Mouse (Mus musculus): Measurements from ENCODE around the gene Ngf.

The Ngf gene

DNA sequence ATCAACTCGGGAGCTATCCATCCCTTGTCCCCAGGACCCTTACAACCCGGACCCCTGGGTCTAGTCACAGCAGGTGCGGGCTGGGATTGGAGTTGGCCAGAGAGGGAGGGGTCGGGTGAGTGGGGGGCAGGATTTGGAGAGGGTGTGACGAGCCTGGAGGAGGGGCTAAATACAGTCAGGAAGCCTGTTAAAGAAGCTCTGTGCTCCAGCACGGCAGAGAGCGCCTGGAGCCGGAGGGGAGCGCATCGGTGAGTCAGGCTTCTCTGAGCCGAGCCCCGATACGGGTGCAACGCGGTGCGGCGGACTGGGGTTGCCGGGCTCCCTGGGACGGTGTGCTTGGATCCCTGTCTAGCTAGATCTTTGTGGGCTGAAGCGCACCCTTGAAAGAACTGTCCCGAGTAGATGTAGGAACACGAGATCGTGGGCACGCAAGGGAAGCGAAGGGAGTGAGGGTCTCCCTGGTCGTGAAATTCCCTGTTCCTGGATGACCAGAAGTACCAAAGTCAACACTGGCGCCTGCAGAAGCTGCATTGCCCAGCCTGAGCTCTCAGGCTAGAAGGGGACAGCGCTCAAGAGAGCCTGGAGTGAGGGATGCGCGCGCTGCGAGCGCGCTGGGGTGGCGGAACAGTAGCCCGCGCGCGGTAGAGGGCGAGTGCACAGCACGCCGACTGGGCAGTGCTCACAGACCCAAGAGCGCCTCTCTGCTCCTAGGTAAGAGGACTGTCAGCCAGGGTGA, at the start of gene Ngf:
Gene Ngf (plus strand): TSS at position 207 of the 736 bp plus-strand sequence.
- no peak for DNase-seq (ENCODE audit: low read depth, low spot score)
- Histone ChIP-seq H3K27me3 (ENCODE audit: control insufficient read depth, insufficient read depth, low read length, poor library complexity, severe bottlenecking) (no peaks in the 10 kb centered on the region), H3K36me3 (ENCODE audit: control insufficient read depth, insufficient read depth, low read length, poor library complexity, severe bottlenecking) (no peaks in the 10 kb centered on the region)

DNA sequence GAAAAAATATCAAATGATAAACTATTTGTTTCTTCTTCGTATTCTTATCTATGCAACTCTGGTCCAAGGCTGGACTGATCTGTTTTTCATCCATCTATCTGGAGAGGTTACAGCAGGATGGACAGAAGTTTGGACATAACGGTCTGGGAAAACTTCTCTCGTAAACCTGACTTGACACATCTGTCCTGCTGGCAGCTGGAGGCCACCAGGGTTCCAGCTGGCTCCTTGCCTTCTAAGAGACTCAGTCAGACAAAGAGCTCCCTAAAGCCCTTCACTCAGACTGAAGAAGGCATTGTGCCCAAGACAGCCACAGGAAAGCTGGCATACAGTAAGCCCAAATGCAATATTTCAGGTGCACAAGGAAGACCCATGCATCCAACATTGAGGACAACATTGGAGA, 24.2 kb upstream of the Ngf start:
- Histone ChIP-seq H3K27me3 (ENCODE audit: control insufficient read depth, insufficient read depth, low read length, poor library complexity, severe bottlenecking) (no peaks in the 10 kb centered on the region), H3K36me3 (ENCODE audit: control insufficient read depth, insufficient read depth, low read length, poor library complexity, severe bottlenecking) (no peaks in the 10 kb centered on the region)
- DNase-seq (ENCODE audit: low read depth, low spot score): no peak

DNA sequence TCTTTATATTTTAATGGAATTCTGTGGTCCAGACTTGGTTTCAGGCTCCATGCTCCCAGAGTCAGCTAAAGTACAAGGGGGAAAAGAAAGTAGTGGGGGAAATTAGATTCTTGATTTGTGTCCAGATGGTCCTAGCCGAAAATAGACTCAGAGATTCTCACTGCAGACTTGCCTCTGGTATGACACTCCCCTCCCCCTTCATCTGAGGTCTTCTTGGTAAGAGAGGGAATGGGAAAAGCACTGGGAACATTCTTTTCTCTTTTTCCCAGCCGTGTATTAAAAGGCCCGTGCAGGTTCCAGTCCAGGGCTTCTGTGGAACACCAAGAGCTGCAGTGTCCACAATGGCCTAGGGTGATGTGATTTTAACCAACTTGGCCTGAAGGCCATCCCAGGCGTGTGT, 23.0 kb upstream of the Ngf start:
- Histone ChIP-seq H3K27me3 (ENCODE audit: control insufficient read depth, insufficient read depth, low read length, poor library complexity, severe bottlenecking) (no peaks in the 10 kb centered on the region), H3K36me3 (ENCODE audit: control insufficient read depth, insufficient read depth, low read length, poor library complexity, severe bottlenecking) (no peaks in the 10 kb centered on the region)
- no peak for DNase-seq (ENCODE audit: low read depth, low spot score)

DNA sequence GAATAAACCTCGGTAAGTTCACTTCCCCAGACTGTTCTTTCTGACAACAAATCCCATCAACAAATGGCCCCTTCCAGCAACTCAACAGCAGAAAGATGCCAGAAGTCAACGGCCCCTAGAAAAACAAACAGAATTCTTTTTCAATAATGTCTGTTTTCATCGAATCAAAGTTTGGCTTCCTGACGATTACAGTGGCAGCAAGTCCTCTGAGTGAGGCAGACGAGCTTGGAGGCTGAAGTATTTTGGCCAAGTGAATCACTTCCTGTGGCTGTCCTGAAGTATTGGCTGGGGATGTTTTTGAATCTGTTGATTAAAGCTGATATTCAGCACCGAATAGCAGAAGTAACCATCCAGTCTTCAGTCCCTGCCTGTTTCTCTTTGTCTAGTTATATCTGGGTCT, 15.2 kb upstream of the Ngf start:
- DNase-seq (ENCODE audit: low read depth, low spot score): no peak
- H3K36me3 ChIP-seq (ENCODE audit: control insufficient read depth, insufficient read depth, low read length, poor library complexity, severe bottlenecking): no peaks in the 10 kb centered on the region
- H3K27me3 ChIP-seq (ENCODE audit: control insufficient read depth, insufficient read depth, low read length, poor library complexity, severe bottlenecking): no peaks in the 10 kb centered on the region

DNA sequence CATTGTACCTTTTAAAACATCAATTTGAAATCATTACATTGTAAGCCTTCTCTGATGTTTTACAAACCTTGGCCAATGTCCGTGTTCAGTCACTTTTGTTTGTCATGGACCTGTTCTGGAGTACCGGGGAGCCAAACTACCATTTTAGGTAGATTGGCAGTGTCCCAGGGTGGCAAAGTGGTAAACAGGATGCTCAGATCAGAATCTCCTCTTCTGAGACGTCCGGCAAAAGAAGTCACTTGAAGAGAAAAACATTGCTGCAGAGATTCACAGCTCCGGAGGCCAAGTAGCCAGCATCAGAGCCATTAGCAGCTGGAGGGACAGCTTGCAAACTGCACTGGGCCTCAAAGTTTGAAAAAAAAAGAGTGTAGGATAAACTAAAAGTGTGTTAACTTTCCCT, 9.2 kb upstream of the Ngf start:
- H3K36me3 ChIP-seq (ENCODE audit: control insufficient read depth, insufficient read depth, low read length, poor library complexity, severe bottlenecking): no peaks in the 10 kb centered on the region
- DNase-seq (ENCODE audit: low read depth, low spot score): no peak
- H3K27me3 ChIP-seq (ENCODE audit: control insufficient read depth, insufficient read depth, low read length, poor library complexity, severe bottlenecking): no peaks in the 10 kb centered on the region

DNA sequence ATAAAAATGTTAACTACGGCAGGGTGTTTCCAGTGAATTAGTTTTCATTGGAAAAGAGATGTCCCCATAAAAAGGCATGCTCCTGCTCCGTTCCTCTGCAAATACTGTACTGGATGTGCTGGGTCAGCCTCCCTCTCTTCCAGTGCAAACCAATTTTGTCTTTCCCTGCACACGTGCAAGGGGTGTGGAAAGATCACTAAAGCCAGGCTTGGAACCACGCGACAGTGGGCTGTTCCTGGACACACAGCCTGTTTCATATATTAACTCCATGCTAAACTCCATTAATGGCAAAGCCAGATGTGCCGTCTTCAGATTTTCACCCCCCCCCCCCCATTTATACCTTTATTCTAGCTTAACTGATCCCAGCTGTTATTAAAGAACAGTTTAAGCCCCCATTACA, 8.7 kb upstream of the Ngf start:
- no peak for DNase-seq (ENCODE audit: low read depth, low spot score)
- no peaks in the 10 kb centered on the region for H3K36me3 ChIP-seq (ENCODE audit: control insufficient read depth, insufficient read depth, low read length, poor library complexity, severe bottlenecking)
- no peaks in the 10 kb centered on the region for H3K27me3 ChIP-seq (ENCODE audit: control insufficient read depth, insufficient read depth, low read length, poor library complexity, severe bottlenecking)

DNA sequence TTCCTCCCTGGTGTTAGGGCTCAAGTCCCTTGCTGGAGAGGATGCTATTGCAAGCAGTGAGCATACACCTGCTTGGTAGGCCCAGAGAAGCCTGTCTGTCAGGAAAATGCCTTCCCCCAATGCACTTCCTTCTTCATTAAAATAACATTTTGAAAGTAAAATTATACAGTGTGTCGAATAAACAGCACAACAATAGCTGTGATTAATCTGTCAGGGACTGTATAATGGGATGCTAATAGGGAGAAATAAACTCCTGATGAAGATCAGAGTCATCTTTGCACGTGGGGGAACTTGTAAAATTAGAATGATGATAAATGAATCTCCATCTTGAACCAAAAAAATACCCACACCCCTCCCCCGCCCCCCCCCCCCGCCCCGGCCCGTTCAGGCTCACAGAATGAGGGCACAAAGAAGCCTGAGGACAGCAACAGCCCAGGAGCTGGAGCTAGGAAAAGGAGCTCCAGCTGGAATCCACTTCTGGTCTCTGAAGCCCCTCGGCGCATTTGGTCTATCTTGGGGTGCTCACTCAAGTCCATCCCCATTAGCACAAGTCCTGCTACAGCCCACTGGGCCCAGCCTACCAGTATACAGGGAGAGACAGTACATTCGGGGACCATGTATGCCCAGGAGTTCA, 6.9 kb upstream of the Ngf start:
- DNase-seq (ENCODE audit: low read depth, low spot score): no peak
- Histone ChIP-seq H3K27me3 (ENCODE audit: control insufficient read depth, insufficient read depth, low read length, poor library complexity, severe bottlenecking) (no peaks in the 10 kb centered on the region), H3K36me3 (ENCODE audit: control insufficient read depth, insufficient read depth, low read length, poor library complexity, severe bottlenecking) (no peaks in the 10 kb centered on the region)

DNA sequence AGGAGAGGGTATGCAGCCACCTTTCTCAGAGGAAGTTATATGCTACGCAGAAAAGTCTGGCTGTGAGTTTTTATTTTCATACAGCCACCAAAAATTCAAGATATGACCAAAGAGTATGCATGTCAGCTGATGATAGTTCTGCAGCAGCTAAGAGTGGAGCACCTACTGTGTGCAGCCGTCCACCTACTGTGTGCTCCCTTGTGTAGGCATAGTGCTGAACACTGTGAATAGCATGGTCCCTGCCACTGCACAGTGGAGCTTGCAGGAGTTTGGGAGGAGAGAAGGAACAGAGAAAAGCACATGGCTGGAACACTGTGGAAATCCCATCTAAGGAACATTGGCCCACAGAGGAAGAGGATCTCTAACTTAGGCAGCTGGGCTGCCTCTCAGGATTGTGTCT, 6.4 kb upstream of the Ngf start:
- Histone ChIP-seq H3K27me3 (ENCODE audit: control insufficient read depth, insufficient read depth, low read length, poor library complexity, severe bottlenecking) (no peaks in the 10 kb centered on the region), H3K36me3 (ENCODE audit: control insufficient read depth, insufficient read depth, low read length, poor library complexity, severe bottlenecking) (no peaks in the 10 kb centered on the region)
- DNase-seq (ENCODE audit: low read depth, low spot score): no peak

DNA sequence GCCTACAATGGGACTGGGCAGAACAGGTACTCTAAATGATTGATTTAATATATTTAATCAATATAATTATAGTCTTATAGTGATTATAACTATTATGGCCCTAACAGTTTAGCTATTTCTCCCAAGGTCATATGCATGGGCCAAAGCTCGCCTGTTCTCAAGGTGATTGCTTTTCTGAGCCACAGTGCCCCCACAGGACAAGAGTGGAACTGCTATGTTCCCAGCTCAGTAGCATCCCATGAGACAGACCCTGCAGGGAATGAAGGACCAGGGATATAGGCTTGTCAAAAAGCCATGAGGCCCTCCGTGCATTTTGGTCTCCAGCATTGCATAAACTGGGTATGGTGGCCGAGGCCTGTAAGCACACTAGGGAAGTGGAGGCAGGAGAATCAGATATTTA, 3.1 kb upstream of the Ngf start:
- Histone ChIP-seq H3K36me3 (ENCODE audit: control insufficient read depth, insufficient read depth, low read length, poor library complexity, severe bottlenecking) (no peaks in the 10 kb centered on the region), H3K27me3 (ENCODE audit: control insufficient read depth, insufficient read depth, low read length, poor library complexity, severe bottlenecking) (no peaks in the 10 kb centered on the region)
- peak; percentile 3 for DNase-seq (ENCODE audit: low read depth, low spot score)

DNA sequence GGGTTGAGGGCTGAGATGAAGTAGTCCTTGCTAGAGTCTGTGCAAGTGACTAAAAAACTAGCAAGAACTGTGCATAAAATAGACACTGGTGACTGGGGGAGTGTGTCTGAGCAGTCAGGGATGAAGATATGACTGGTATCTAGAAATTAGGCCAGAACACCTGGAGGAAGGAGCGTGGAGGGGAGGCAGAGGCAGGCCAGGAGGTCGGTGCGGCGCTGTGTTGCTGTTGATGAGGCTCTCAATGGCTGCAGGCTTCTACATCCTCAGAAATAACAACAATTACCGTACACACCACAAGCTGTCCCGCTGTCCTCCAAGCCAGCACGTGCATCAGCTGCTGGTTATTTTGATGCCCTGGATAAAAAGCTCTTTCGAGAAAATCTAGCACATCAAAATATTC, 2.6 kb upstream of the Ngf start:
- no peaks in the 10 kb centered on the region for H3K27me3 ChIP-seq (ENCODE audit: control insufficient read depth, insufficient read depth, low read length, poor library complexity, severe bottlenecking)
- H3K36me3 ChIP-seq (ENCODE audit: control insufficient read depth, insufficient read depth, low read length, poor library complexity, severe bottlenecking): no peaks in the 10 kb centered on the region
- DNase-seq (ENCODE audit: low read depth, low spot score): no peak

DNA sequence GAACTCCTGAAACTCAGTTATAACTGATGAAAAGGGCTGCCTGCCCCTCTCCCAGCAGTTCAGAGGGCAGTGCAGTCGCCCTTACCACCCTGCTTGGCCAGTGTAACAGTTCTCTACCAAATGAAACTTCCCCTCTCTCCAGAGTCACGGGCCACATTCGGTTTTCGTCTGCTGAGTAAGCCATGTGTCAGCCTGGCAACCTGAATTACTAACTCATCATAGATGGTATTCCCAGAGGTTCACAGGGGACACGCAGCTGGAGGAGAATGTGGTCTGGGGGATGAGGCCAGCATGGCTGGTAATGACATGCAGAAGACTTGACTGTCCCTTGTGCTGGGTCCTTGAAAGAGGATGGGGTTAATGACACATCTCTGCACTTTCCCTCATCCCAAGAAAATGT, 1.5 kb downstream of the Ngf start:
- Histone ChIP-seq H3K36me3 (ENCODE audit: control insufficient read depth, insufficient read depth, low read length, poor library complexity, severe bottlenecking) (no peaks in the 10 kb centered on the region), H3K27me3 (ENCODE audit: control insufficient read depth, insufficient read depth, low read length, poor library complexity, severe bottlenecking) (no peaks in the 10 kb centered on the region)
- no peak for DNase-seq (ENCODE audit: low read depth, low spot score)

DNA sequence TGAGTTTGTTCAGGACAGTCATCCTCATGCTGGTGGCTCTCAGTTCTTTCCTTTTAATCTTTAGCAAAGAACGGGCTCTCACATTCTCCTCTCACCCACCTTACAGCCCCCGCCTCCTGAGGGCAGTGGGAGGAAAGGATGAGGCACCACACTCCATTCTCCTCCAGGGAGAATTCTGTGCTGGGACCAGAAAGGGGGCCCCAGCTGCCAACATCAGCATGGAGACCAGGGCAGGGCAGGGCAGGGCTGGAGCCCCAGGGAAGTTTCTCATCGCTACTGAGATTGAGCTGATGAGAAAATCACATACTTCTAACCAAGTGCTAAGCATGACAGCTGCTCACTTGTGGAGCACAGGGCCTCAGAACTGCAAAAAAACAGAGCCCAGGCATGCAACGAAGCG, 2.1 kb downstream of the Ngf start:
- DNase-seq (ENCODE audit: low read depth, low spot score): no peak
- no peaks in the 10 kb centered on the region for H3K27me3 ChIP-seq (ENCODE audit: control insufficient read depth, insufficient read depth, low read length, poor library complexity, severe bottlenecking)
- no peaks in the 10 kb centered on the region for H3K36me3 ChIP-seq (ENCODE audit: control insufficient read depth, insufficient read depth, low read length, poor library complexity, severe bottlenecking)

DNA sequence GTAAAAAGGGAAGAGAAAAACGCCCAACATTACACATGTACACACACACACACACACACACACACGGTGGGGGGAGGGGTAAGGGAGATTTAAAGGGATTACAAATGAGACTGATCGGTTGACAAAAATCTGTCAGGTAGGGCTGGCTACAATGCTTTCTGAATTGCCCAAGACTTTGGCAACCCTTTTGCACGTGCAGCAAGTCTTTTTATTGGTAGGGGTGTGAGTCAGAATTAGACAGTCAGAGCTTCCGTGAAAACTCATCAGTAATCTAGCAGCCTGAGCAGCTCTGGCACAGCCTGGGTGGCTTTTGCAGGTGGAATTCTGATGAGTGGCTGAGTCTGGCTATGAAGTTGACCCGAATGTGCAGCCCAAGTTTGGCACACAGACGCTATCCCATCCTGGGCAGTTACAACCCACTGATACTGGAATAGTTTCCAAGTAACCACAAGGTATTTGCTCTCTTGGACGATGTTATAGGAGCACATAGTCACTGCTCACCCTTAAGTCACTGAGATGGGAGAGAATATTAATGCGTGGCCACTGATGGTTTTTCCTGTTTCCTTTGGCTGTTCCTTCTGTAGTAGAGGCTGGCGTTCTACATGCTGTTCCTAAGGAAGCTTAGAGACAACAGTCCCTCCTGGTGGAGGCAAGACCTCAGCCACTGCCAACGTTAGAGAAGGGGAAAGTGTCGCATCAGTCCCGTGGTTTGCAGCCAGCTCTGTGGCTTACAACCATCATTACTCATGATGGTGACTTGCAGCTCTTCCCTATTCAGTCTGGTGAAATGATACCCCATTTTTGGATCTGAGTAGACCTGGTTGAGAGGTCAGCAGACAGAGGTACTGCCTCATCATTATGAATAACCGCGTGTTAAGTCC, 4.8 kb downstream of the Ngf start:
- Histone ChIP-seq H3K36me3 (ENCODE audit: control insufficient read depth, insufficient read depth, low read length, poor library complexity, severe bottlenecking) (no peaks in the 10 kb centered on the region), H3K27me3 (ENCODE audit: control insufficient read depth, insufficient read depth, low read length, poor library complexity, severe bottlenecking) (no peaks in the 10 kb centered on the region)
- DNase-seq (ENCODE audit: low read depth, low spot score): no peak

DNA sequence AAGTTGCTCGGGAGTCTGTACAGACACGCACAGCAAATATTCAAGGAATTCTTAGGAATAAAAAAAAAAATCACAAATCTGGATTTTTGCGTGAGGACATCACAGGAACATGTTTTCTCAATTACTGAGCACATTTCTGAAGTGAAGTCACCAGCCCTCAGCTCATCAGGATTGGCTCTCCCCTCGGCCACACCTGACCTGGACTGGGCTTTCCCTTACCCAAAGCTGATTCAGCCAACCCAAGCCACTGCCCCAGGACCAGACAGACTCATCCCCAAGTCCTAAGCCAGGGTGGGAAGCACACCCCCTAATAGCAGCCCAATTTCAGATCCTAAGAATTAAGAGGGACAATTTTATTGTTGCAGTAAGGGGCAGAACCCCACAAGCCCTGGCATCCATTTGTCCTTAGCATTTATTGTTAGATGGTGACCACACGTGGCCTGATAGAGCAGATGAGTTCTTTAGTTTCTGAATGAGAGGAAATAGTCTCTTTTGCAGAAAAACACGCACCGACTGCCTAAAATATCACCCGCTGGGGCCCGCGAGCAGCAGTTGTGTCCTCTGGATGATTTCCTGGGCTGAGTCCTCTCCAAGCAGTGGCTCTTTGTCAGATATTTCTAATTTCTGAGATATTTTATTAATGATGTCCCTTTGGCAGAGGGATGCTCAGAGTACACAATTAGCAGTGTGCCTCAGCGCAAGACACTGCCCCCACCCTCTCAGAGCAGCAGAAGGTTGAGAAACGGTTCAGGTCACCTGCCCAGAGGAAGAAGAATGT, 8.4 kb downstream of the Ngf start:
- H3K27me3 ChIP-seq (ENCODE audit: control insufficient read depth, insufficient read depth, low read length, poor library complexity, severe bottlenecking): no peaks in the 10 kb centered on the region
- DNase-seq (ENCODE audit: low read depth, low spot score): no peak
- H3K36me3 ChIP-seq (ENCODE audit: control insufficient read depth, insufficient read depth, low read length, poor library complexity, severe bottlenecking): no peaks in the 10 kb centered on the region

All from splenic B cell, adult 2 months (primary cell).